In the genomic region with DNA sequence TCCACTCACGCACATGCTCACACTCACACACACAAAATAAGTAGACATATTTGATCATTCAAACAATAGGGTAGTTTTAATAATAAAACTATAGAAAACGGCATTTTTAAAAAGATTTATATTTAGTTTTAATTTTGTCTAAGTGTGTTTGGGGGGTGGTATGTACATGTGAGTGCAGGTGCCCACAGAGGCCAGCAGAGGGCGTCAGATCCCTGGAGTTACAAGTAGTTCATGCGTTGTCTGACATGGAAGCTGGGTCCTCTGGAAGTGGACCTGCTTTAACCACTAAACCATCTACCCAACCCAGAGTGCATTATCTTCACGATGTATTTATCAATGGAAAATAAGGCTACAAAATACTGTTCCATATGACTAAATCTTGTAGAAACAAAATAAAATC, we compare ENCODE assay signal across 9 mouse cellular contexts. TPM values are rescaled to one million over a fixed set of nuclear protein-coding genes. Genes with fewer than 3 reads are reported as not detected.
DNase-seq lines count a peak whose midpoint lies in the region; ATAC-seq and TF ChIP-seq lines count a peak whose summit lies in the region.
"Had no signal": no experiment of that assay in that cellular context is flagged by ENCODE, and none has a peak within 500 bp of the region (broad histone marks: within the 10 kb centered on the region; RNA-seq: fewer than 3 reads in every experiment).

No protein-coding gene starts in this region.

- no peaks in the 10 kb centered on the region for H3K4me1 ChIP-seq in lung, postnatal 0 days (ENCODE audit: insufficient read depth, low read depth, low read length)
- H3K4me1 ChIP-seq: midbrain, embryonic 10.5 days had no signal

- H3K36me3 ChIP-seq in lung, postnatal 0 days (ENCODE audit: insufficient read depth, low read length): no peaks in the 10 kb centered on the region
- H3K36me3 ChIP-seq: midbrain, embryonic 10.5 days had no signal

- H3K27ac ChIP-seq in lung, postnatal 0 days (ENCODE audit: low read length): no peak overlapping the region
- H3K27ac ChIP-seq: midbrain, embryonic 10.5 days had no signal

- 71% methylated on average over 5 of the region's 5 CpGs for WGBS in lung, postnatal 0 days

- TF ChIP-seq EP300 in lung, postnatal 0 days (IDR thresholded peaks at IDR 0.05): no peak

- intact Hi-C loops in left cerebral cortex, postnatal 36 days (cut with DNase I): no loop called here

- ATAC-seq in lung, postnatal 0 days: no peak
- ATAC-seq in megakaryocyte-erythroid progenitor cell, adult 5-6 weeks (replicated peaks; ENCODE audit: low FRiP score, low TSS enrichment, poor library complexity, severe bottlenecking): peak; percentile 68; the same call in 1 of the 2 replicates

- peak; percentile 61 for TF ChIP-seq CTCF in lung, postnatal 0 days (IDR thresholded peaks at IDR 0.05)

- no peaks in the 10 kb centered on the region for H3K27me3 ChIP-seq in lung, postnatal 0 days (replicated peaks; ENCODE audit: insufficient read depth, low read length)

- no peak overlapping the region for H3K4me3 ChIP-seq in lung, postnatal 0 days (ENCODE audit: low read depth, low read length)
- H3K4me3 ChIP-seq: midbrain, embryonic 10.5 days had no signal

- H3K9ac ChIP-seq in lung, postnatal 0 days (replicated peaks; ENCODE audit: low read depth): no peak overlapping the region

- no peak overlapping the region for H3K4me2 ChIP-seq in lung, postnatal 0 days (replicated peaks; ENCODE audit: low read depth, low read length)

- no peaks in the 10 kb centered on the region for H3K9me3 ChIP-seq in lung, postnatal 0 days (ENCODE audit: low read length)
- H3K9me3 ChIP-seq: midbrain, embryonic 10.5 days had no signal

- DNase-seq in embryo, embryonic 10.5 days (ENCODE audit: low spot score): peak; percentile 38
- DNase-seq in embryo, embryonic 11 days: no peak
- DNase-seq in lung, postnatal 0 days (ENCODE audit: low spot score): no peak
- no peak for DNase-seq in lung, postnatal 25 days (ENCODE audit: low spot score)
- peak; percentile 65 for DNase-seq in adrenal gland, postnatal 14 days
- no peak for DNase-seq in layer of hippocampus, adult 9-11 months
- DNase-seq in left cerebral cortex, postnatal 36 days (ENCODE audit: low spot score in 2 of 2): no peak

RNA-seq across cellular contexts. Expression of gene Fgf2, which starts 7.0 kb away (rescaled TPM):
- 1.5 and 2.1 TPM in 2 replicates for polyA plus RNA-seq in lung, postnatal 0 days (2015; fragmentation: Nextera tagmentation; extraction: Ambion mirVana)
- 2.9 and 3.4 TPM in 2 replicates for total RNA-seq in adrenal gland, postnatal 14 days (2021)
- total RNA-seq in megakaryocyte-erythroid progenitor cell, adult 5-6 weeks (2014; fragmentation: Nextera tagmentation): not detected in 2 replicates
- not detected in 2 replicates for total RNA-seq in megakaryocyte-erythroid progenitor cell, adult 5-6 weeks (2017)
- total RNA-seq in left cerebral cortex, postnatal 36 days (2021): 1 to 10 TPM; 3.6 to 4.2 TPM

RNA-seq across cellular contexts. Expression of gene Cetn4, which starts 28.6 kb away (rescaled TPM):
- 6.5 and 7.1 TPM in 2 replicates for polyA plus RNA-seq in lung, postnatal 0 days (2015; fragmentation: Nextera tagmentation; extraction: Ambion mirVana)
- total RNA-seq in adrenal gland, postnatal 14 days (2021): 2.9 and 3.0 TPM in 2 replicates
- total RNA-seq in megakaryocyte-erythroid progenitor cell, adult 5-6 weeks (2014; fragmentation: Nextera tagmentation): 3.6 and 6.5 TPM in 2 replicates
- total RNA-seq in megakaryocyte-erythroid progenitor cell, adult 5-6 weeks (2017): 7.3 and 10.6 TPM in 2 replicates
- total RNA-seq in left cerebral cortex, postnatal 36 days (2021): 1 to 10 TPM; 9.3 TPM

RNA-seq across cellular contexts. Expression of gene Bbs12, which starts 28.8 kb away (rescaled TPM):
- 3.3 and 4.0 TPM in 2 replicates for polyA plus RNA-seq in lung, postnatal 0 days (2015; fragmentation: Nextera tagmentation; extraction: Ambion mirVana)
- total RNA-seq in adrenal gland, postnatal 14 days (2021): 3.4 and 4.0 TPM in 2 replicates
- total RNA-seq in megakaryocyte-erythroid progenitor cell, adult 5-6 weeks (2014; fragmentation: Nextera tagmentation): 10.3 and 15.8 TPM in 2 replicates
- 8.2 and 17.5 TPM in 2 replicates for total RNA-seq in megakaryocyte-erythroid progenitor cell, adult 5-6 weeks (2017)
- 1 to 10 TPM; 3.3 to 4.1 TPM for total RNA-seq in left cerebral cortex, postnatal 36 days (2021)

Comparison
In these comparisons a context has a peak if more than half of its experiments do, and no peak if none do; other contexts are left out.
1. DNase-seq: peak in embryo, embryonic 10.5 days (single experiment) and adrenal gland, postnatal 14 days (single experiment); none in embryo, embryonic 11 days (single experiment), lung, postnatal 0 days (single experiment), lung, postnatal 25 days (single experiment), layer of hippocampus, adult 9-11 months (single experiment) and left cerebral cortex, postnatal 36 days (0 of 2).